Mouse (Mus musculus) MEL (cell line): ENCODE results near the gene Nek3. TPM values are rescaled to one million over a fixed set of nuclear protein-coding genes. Genes with fewer than 3 reads are reported as not detected.

ENCODE experiments used
- DNase-seq: peaks from one replicate; pipeline ENCODE4 v3.0.0; 2011; ENCODE audit warnings: low read depth, low spot score
- H3K27ac ChIP-seq: 2 replicates; pipeline ENCODE4 v1.5.1; 2012; ENCODE audit warnings: low read depth, mild to moderate bottlenecking, control low read depth, low read length, moderate library complexity; ENCODE audit not compliant: control insufficient read depth
- H3K27me3 ChIP-seq, 2 experiments: fragments of 150-350 bp in 1 of 2; sonication (generic) in 1 of 2; 2 replicates each; pipeline ENCODE4 v1.6.1; 2012; ENCODE audit warnings: low read length in 2 of 2, mild to moderate bottlenecking in 2 of 2, improper control_type of control experiment in 1 of 2, moderate library complexity in 1 of 2; ENCODE audit not compliant: insufficient read depth in 2 of 2, control insufficient read depth in 1 of 2
- H3K36me3 ChIP-seq, 2 experiments: 2 replicates each; pipeline ENCODE4 v1.6.1; 2012 to 2014; ENCODE audit warnings: low read length in 2 of 2, improper control_type of control experiment in 1 of 2, inconsistent platforms in 1 of 2, mild to moderate bottlenecking in 1 of 2; ENCODE audit not compliant: insufficient read depth in 2 of 2, control insufficient read depth in 1 of 2
- H3K4me1 ChIP-seq, 2 experiments: fragments of 150-350 bp in 1 of 2; sonication (generic) in 1 of 2; 2 replicates each; pipeline ENCODE4 v1.6.1; 2012; ENCODE audit warnings: low read length in 2 of 2, improper control_type of control experiment in 1 of 2, mild to moderate bottlenecking in 1 of 2; ENCODE audit not compliant: insufficient read depth in 2 of 2, control insufficient read depth in 1 of 2
- H3K4me3 ChIP-seq, 2 experiments: fragments of 150-350 bp in 1 of 2; sonication (generic) in 1 of 2; 2 replicates each; pipeline ENCODE4 v1.5.1; 2012; ENCODE audit warnings: low read depth in 2 of 2, low read length in 2 of 2, mild to moderate bottlenecking in 2 of 2, moderate library complexity in 2 of 2, control low read depth in 1 of 2, improper control_type of control experiment in 1 of 2; ENCODE audit not compliant: control insufficient read depth in 1 of 2, insufficient read depth in 1 of 2
- H3K79me2 ChIP-seq: 2 replicates; pipeline ENCODE4 v1.6.1; 2012; ENCODE audit warnings: mild to moderate bottlenecking, low read length, moderate library complexity; ENCODE audit not compliant: control insufficient read depth, poor library complexity, insufficient read depth
- H3K9ac ChIP-seq: 2 replicates; pipeline ENCODE4 v1.6.1; 2012; ENCODE audit warnings: low read depth, mild to moderate bottlenecking, control low read depth, low read length, moderate library complexity; ENCODE audit not compliant: control insufficient read depth, poor library complexity, severe bottlenecking
- H3K9me3 ChIP-seq: fragments of 150-350 bp; sonication (generic); replicated peaks from 2 replicates; pipeline ENCODE4 v1.6.1; 2012; ENCODE audit warnings: mild to moderate bottlenecking, low read length, improper control_type of control experiment, moderate library complexity; ENCODE audit not compliant: insufficient read depth
- BHLHE40 ChIP-seq: IDR thresholded peaks from 2 replicates; pipeline ENCODE4 v1.6.1; 2012; ENCODE audit warnings: low read depth, mild to moderate bottlenecking, inconsistent platforms, low read length, improper control_type of control experiment, borderline replicate concordance
- CHD1 ChIP-seq: IDR thresholded peaks from 2 replicates; pipeline ENCODE4 v1.6.1; 2012; ENCODE audit warnings: low read depth, mild to moderate bottlenecking, inconsistent platforms, low read length, improper control_type of control experiment
- CHD2 ChIP-seq: IDR thresholded peaks from 2 replicates; pipeline ENCODE4 v1.6.1; 2011; ENCODE audit warnings: low read length, improper control_type of control experiment
- CTCF ChIP-seq, 3 experiments: IDR thresholded peaks in 2 of 3; conservative IDR thresholded peaks in 1 of 3; 2 replicates each; pipeline ENCODE4 v1.5.1; 2011 to 2012; ENCODE audit warnings: low read length in 3 of 3, low read depth in 2 of 3, mild to moderate bottlenecking in 2 of 3, improper control_type of control experiment in 1 of 3, inconsistent platforms in 1 of 3, mixed read lengths in 1 of 3, moderate library complexity in 1 of 3; ENCODE audit not compliant: control insufficient read depth in 1 of 3, insufficient read depth in 1 of 3, poor library complexity in 1 of 3, severe bottlenecking in 1 of 3
- E2F4 ChIP-seq: IDR thresholded peaks from 2 replicates; pipeline ENCODE4 v1.6.1; 2011; ENCODE audit warnings: low read depth, low read length, improper control_type of control experiment, borderline replicate concordance
- EP300 ChIP-seq, 2 experiments: IDR thresholded peaks; 2 replicates each; pipeline ENCODE4 v1.6.1; 2011; ENCODE audit warnings: improper control_type of control experiment in 2 of 2, low read length in 2 of 2, low read depth in 1 of 2, mild to moderate bottlenecking in 1 of 2
- ETS1 ChIP-seq: IDR thresholded peaks from 2 replicates; pipeline ENCODE4 v1.6.1; 2012; ENCODE audit warnings: low read depth, mild to moderate bottlenecking, inconsistent platforms, low read length, improper control_type of control experiment, moderate library complexity
- GABPA ChIP-seq: IDR thresholded peaks from 2 replicates; pipeline ENCODE4 v1.6.1; 2012; ENCODE audit warnings: low read depth, mild to moderate bottlenecking, inconsistent platforms, low read length, improper control_type of control experiment, moderate library complexity
- GATA1 ChIP-seq: IDR thresholded peaks from 2 replicates; pipeline ENCODE4 v1.6.1; 2011; ENCODE audit warnings: low read depth, low read length, improper control_type of control experiment
- HCFC1 ChIP-seq: IDR thresholded peaks from 2 replicates; pipeline ENCODE4 v1.6.1; 2012; ENCODE audit warnings: low read depth, mild to moderate bottlenecking, inconsistent platforms, low read length, improper control_type of control experiment, moderate library complexity
- KAT2A ChIP-seq: conservative IDR thresholded peaks from 2 replicates; pipeline ENCODE4 v1.6.1; 2012; ENCODE audit warnings: low read depth, low read length, improper control_type of control experiment, inconsistent platforms
- MAFK ChIP-seq: IDR thresholded peaks from 2 replicates; pipeline ENCODE4 v1.6.1; 2011; ENCODE audit warnings: low read depth, mild to moderate bottlenecking, low read length, improper control_type of control experiment, borderline replicate concordance
- MAX ChIP-seq: IDR thresholded peaks from 2 replicates; pipeline ENCODE4 v1.6.1; 2011; ENCODE audit warnings: low read length, improper control_type of control experiment
- MAZ ChIP-seq: IDR thresholded peaks from 2 replicates; pipeline ENCODE4 v1.6.1; 2012; ENCODE audit warnings: low read depth, mild to moderate bottlenecking, inconsistent platforms, low read length, improper control_type of control experiment
- MEF2A ChIP-seq: IDR thresholded peaks from 2 replicates; pipeline ENCODE4 v1.6.1; 2014; ENCODE audit warnings: low read depth, mild to moderate bottlenecking, inconsistent platforms, low read length, improper control_type of control experiment; ENCODE audit not compliant: poor library complexity, insufficient replicate concordance, severe bottlenecking; ENCODE audit errors: extremely low read depth
- MXI1 ChIP-seq: IDR thresholded peaks from 2 replicates; pipeline ENCODE4 v1.6.1; 2011; ENCODE audit warnings: mild to moderate bottlenecking, low read depth, low read length, improper control_type of control experiment
- MYB ChIP-seq: IDR thresholded peaks from 2 replicates; pipeline ENCODE4 v1.6.1; 2011; ENCODE audit warnings: mild to moderate bottlenecking, low read depth, low read length, improper control_type of control experiment
- MYC ChIP-seq: IDR thresholded peaks from 2 replicates; pipeline ENCODE4 v1.6.1; 2011; ENCODE audit warnings: low read depth, mild to moderate bottlenecking, low read length, improper control_type of control experiment, moderate library complexity
- NELFE ChIP-seq: IDR thresholded peaks from 2 replicates; pipeline ENCODE4 v1.6.1; 2011; ENCODE audit warnings: low read depth, low read length, improper control_type of control experiment
- NRF1 ChIP-seq: IDR thresholded peaks from 2 replicates; pipeline ENCODE4 v1.6.1; 2014; ENCODE audit warnings: low read depth, mild to moderate bottlenecking, inconsistent platforms, low read length, improper control_type of control experiment, moderate library complexity; ENCODE audit not compliant: poor library complexity, insufficient read depth, severe bottlenecking
- POLR2AphosphoS2 ChIP-seq: IDR thresholded peaks from 2 replicates; pipeline ENCODE4 v1.6.1; 2011; ENCODE audit warnings: low read length, improper control_type of control experiment
- RAD21 ChIP-seq: IDR thresholded peaks from 2 replicates; pipeline ENCODE4 v1.6.1; 2011; ENCODE audit warnings: mild to moderate bottlenecking, low read depth, low read length, improper control_type of control experiment
- SIN3A ChIP-seq: IDR thresholded peaks from 2 replicates; pipeline ENCODE4 v1.6.1; 2012; ENCODE audit warnings: low read length, improper control_type of control experiment, inconsistent platforms
- SMC3 ChIP-seq: IDR thresholded peaks from 2 replicates; pipeline ENCODE4 v1.6.1; 2011; ENCODE audit warnings: low read depth, low read length, improper control_type of control experiment
- TAL1 ChIP-seq: IDR thresholded peaks from 2 replicates; pipeline ENCODE4 v1.6.1; 2012; ENCODE audit warnings: mild to moderate bottlenecking, inconsistent platforms, low read length, moderate library complexity, mixed read lengths
- TBP ChIP-seq: IDR thresholded peaks from 2 replicates; pipeline ENCODE4 v1.8.0; 2011; ENCODE audit warnings: low read depth, low read length, improper control_type of control experiment
- TCF12 ChIP-seq: IDR thresholded peaks from 2 replicates; pipeline ENCODE4 v1.6.1; 2014; ENCODE audit warnings: low read depth, mild to moderate bottlenecking, inconsistent platforms, low read length, improper control_type of control experiment, moderate library complexity
- USF1 ChIP-seq: IDR thresholded peaks from 2 replicates; pipeline ENCODE4 v1.6.1; 2014; ENCODE audit warnings: low read depth, mild to moderate bottlenecking, inconsistent platforms, low read length, improper control_type of control experiment, moderate library complexity
- USF2 ChIP-seq, 2 experiments: IDR thresholded peaks; 2 replicates each; pipeline ENCODE4 v1.6.1; 2011 to 2012; ENCODE audit warnings: improper control_type of control experiment in 2 of 2, low read length in 2 of 2, borderline replicate concordance in 1 of 2, inconsistent platforms in 1 of 2, low read depth in 1 of 2, mild to moderate bottlenecking in 1 of 2; ENCODE audit not compliant: insufficient read depth in 1 of 2
- ZC3H11A ChIP-seq: IDR thresholded peaks from 2 replicates; pipeline ENCODE4 v1.6.1; 2012; ENCODE audit warnings: low read depth, mild to moderate bottlenecking, inconsistent platforms, low read length, improper control_type of control experiment
- ZKSCAN1 ChIP-seq: IDR thresholded peaks from 2 replicates; pipeline ENCODE4 v1.6.1; 2012; ENCODE audit warnings: low read depth, mild to moderate bottlenecking, inconsistent platforms, low read length, improper control_type of control experiment, moderate library complexity
- ZMIZ1 ChIP-seq: IDR thresholded peaks from 2 replicates; pipeline ENCODE4 v1.6.1; 2012; ENCODE audit warnings: low read depth, mild to moderate bottlenecking, inconsistent platforms, low read length, improper control_type of control experiment, moderate library complexity
- polyA plus RNA-seq, 2 experiments: library from polyadenylated mRNA; stranded (reverse) in 1 of 2; unstranded in 1 of 2; fragments of >175 nt in 1 of 2; fragments of >200 nt in 1 of 2; gene quantifications; 2 replicates each; pipeline versions ENCODE4 v1.2.1 to v1.2.4; 2012; ENCODE audit warnings: low replicate concordance in 2 of 2, low read depth in 1 of 2; ENCODE audit not compliant: insufficient read length in 2 of 2, insufficient read depth in 1 of 2, missing spikeins in 1 of 2
- total RNA-seq: library from RNA; depleted of rRNA; stranded (reverse); fragments of 300-350 nt; gene quantifications from 2 replicates; pipeline ENCODE4 v1.2.3, GENCODE M21; 2012

The Nek3 gene
- total and polyA plus RNA-seq, 3 experiments, result 2.0 to 3.5 TPM; not detected in 1

- no peak for DNase-seq
- Histone ChIP-seq H3K9ac (no peak overlapping the region), H3K27ac (no peak overlapping the region), H3K4me3 (no peak overlapping the region), H3K79me2 (no peaks in the 10 kb centered on the region), H3K4me1 (no peaks in the 10 kb centered on the region), H3K36me3 (peaks cover 0 to under 1% of the 10 kb centered on the region in 2 experiments; a peak in 1 of 4 replicates), H3K9me3 (no peaks in the 10 kb centered on the region), H3K27me3 (no peaks in the 10 kb centered on the region)
- no peak for TF ChIP-seq MAZ
- TF ChIP-seq ZMIZ1, result no peak
- TF ChIP-seq USF2 (IDR thresholded peaks at IDR 0.05; ENCODE audit: borderline replicate concordance in 1 of 2, insufficient read depth in 1 of 2, low read depth in 1 of 2, low read length in 2 of 2), result no peak
These were observed 48.6 kb upstream of the Nek3 start for GRCm38 (mm10) chr8:22214826-22215225.

GRCm38 (mm10) chr8:22209012-22209411 lies 42.8 kb upstream of the Nek3 start:
- no peak overlapping the region for H3K4me3 ChIP-seq
- H3K9me3 ChIP-seq, result no peaks in the 10 kb centered on the region
- H3K27ac ChIP-seq, result 0 out of 2 replicates have a peak overlapping the region, but pooled peaks have one; percentile 36
- H3K9ac ChIP-seq, result no peak overlapping the region
- DNase-seq, result peak; percentile 84
- peaks cover 4 to 8% of the 10 kb centered on the region in 2 experiments; a peak in 3 of 4 replicates for H3K4me1 ChIP-seq
- peaks cover 2 to 12% of the 10 kb centered on the region in 2 experiments for H3K36me3 ChIP-seq
- no peaks in the 10 kb centered on the region for H3K27me3 ChIP-seq
- H3K79me2 ChIP-seq, result no peaks in the 10 kb centered on the region
- TF ChIP-seq HCFC1 (no peak), USF1 (no peak), CHD2 (no peak), MXI1 (peak; percentile 80), POLR2AphosphoS2 (no peak), GATA1 (peak; percentile 93), TCF12 (peak; percentile 90), SIN3A (peak; percentile 77), ETS1 (peak; percentile 75), TBP (no peak), CHD1 (no peak), EP300 (IDR thresholded peaks at IDR 0.05; ENCODE audit: low read depth in 1 of 2, low read length in 2 of 2) (peak; percentile 85 to 91), KAT2A (no peak), MEF2A (no peak), USF2 (IDR thresholded peaks at IDR 0.05; ENCODE audit: borderline replicate concordance in 1 of 2, insufficient read depth in 1 of 2, low read depth in 1 of 2, low read length in 2 of 2) (no peak), MAZ (no peak), MYC (peak; percentile 46; the same call in 1 of the 2 replicates), MYB (no peak), MAFK (no peak), ZC3H11A (no peak), ZMIZ1 (no peak), GABPA (no peak), BHLHE40 (peak; percentile 96), NRF1 (no peak), TAL1 (peak; percentile 85), MAX (peak; percentile 53), NELFE (no peak), ZKSCAN1 (no peak), RAD21 (no peak), SMC3 (no peak), CTCF (IDR thresholded peaks at IDR 0.05 in 2 of 3, conservative IDR thresholded peaks at IDR 0.05 in 1 of 3; ENCODE audit: control insufficient read depth in 1 of 3, insufficient read depth in 1 of 3, low read depth in 2 of 3, low read length in 3 of 3, poor library complexity in 1 of 3, severe bottlenecking in 1 of 3) (no peak), E2F4 (no peak)
